Mouse (Mus musculus) bone marrow macrophage, adult 2 months (primary cell): ENCODE results near the gene Ahctf1.

Experiments used
- CTCF ChIP-seq: IDR thresholded peaks from 2 replicates; pipeline ENCODE4 v1.5.1; 2012; ENCODE audit warnings: low read depth, mild to moderate bottlenecking, low read length, moderate library complexity
- POLR2A ChIP-seq: IDR thresholded peaks from 2 replicates; pipeline ENCODE4 v1.6.1; 2012; ENCODE audit warnings: mild to moderate bottlenecking, low read depth, low read length, borderline replicate concordance

DNA sequence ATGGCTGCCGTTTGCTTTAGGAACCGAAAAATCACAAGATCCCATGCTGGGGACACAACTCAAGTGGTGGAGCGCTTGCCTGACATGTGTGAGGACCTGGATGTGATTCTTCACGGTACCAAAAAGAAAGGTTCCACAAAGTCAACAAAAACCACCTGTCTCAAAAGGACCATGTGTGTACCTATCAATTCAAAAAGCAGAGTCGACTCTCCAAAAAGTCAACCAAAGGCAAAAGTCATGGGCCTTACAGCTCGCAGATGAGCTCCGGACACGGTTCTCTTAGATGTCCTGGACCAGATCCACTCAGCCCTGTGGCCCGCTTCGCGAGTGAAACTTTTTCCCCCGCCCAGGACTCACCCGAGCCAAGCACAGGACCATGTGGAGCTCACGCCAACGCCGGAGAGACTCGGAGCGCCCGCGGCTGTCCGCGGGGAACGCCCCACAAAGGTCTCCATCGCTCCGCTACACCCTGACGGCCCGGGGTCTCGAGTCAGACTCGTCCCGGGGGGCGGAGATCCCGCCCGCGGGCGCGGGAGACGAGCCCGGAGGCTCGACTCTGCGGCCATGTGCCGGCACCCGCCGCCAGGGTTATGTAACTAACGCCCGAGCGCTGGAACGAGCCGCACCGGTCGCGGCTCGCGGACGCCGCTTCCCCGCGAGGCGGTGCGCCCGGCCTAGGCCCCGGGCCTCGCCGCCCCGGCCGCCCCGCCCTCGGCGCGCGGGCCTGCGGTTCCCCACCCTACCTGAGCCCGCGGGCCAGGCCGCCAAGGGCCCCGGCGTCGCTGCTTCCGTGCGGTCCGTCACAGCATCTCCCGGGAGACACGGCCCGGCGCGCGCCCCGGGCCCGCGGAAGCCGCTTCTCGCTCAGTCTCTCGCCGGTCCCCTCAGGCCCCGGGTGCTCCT is 619 bp downstream of the Ahctf1 start, which contains the start of gene Gm10518:
- TF ChIP-seq CTCF = no peak
- no peak for TF ChIP-seq POLR2A
